Mouse (Mus musculus) cerebellum, adult 2 months (tissue): ENCODE data around the gene Noxa1. TPM values are rescaled to one million over a fixed set of nuclear protein-coding genes. Genes with fewer than 3 reads are reported as not detected.
A peak's percentile ranks its signal among the peaks of the same experiment; 100 is the strongest.

Experiments
- DNase-seq, 2 experiments: peaks; one replicate each; pipeline ENCODE4 v3.0.0; 2021
- H3K27ac ChIP-seq: fragments of 200-500 bp; 2 replicates; pipeline ENCODE4 v1.5.1; 2012; ENCODE audit warnings: low read length, control low read depth, inconsistent platforms; ENCODE audit not compliant: insufficient read depth
- H3K27me3 ChIP-seq: fragments of 200-500 bp; 2 replicates; pipeline ENCODE4 v1.6.1; 2012; ENCODE audit warnings: inconsistent platforms, mild to moderate bottlenecking, low read length, moderate library complexity; ENCODE audit not compliant: control insufficient read depth, insufficient read depth
- H3K4me1 ChIP-seq: fragments of 200-500 bp; 2 replicates; pipeline ENCODE4 v1.6.1; 2011; ENCODE audit warnings: low read length; ENCODE audit not compliant: control insufficient read depth, insufficient read depth
- H3K4me3 ChIP-seq: fragments of 200-500 bp; replicated peaks from 2 replicates; pipeline ENCODE3; 2011; ENCODE audit warnings: mild to moderate bottlenecking, low read depth, low read length, control low read depth; ENCODE audit not compliant: insufficient read depth
- CTCF ChIP-seq: fragments of 200-500 bp; IDR thresholded peaks from 2 replicates; pipeline ENCODE4 v1.5.1; 2011; ENCODE audit warnings: low read depth, mild to moderate bottlenecking, control low read depth, low read length, moderate library complexity, borderline replicate concordance; ENCODE audit not compliant: insufficient read depth
- POLR2A ChIP-seq: fragments of 200-500 bp; IDR thresholded peaks from 2 replicates; pipeline ENCODE4 v1.6.1; 2011; ENCODE audit warnings: low read length, control low read depth, borderline replicate concordance; ENCODE audit not compliant: insufficient read depth
- WGBS: fragments of 180-500 bp; shearing (Covaris S2); methylation state at CpG from one replicate; pipeline ENCODE4 v1.1.7; 2018; 5-methylcytosine and 5-hydroxymethylcytosine counted together
- polyA plus RNA-seq: library from polyadenylated mRNA; depleted of rRNA; stranded (reverse); fragments of >200 nt; gene quantifications from 2 replicates; pipeline ENCODE4 v1.2.3, GENCODE M21; 2012; rRNA removed

The Noxa1 gene
- polyA plus RNA-seq = not detected in 2 replicates

GRCm38 (mm10) chr2:25095109-25095850 is at the start of gene Noxa1:
TSS of gene Noxa1 (minus strand) at chr2:25095149.
- no peak for TF ChIP-seq CTCF
- TF ChIP-seq POLR2A = no peak
- DNase-seq = no peak
- 61% methylated on average over 28 of the region's 28 CpGs for WGBS
- H3K27me3 ChIP-seq = no peaks in the 10 kb centered on the region
- H3K4me1 ChIP-seq = no peaks in the 10 kb centered on the region
- H3K4me3 ChIP-seq = no peak within 1 kb of the TSS
- H3K27ac ChIP-seq = no peak within 1 kb of the TSS

- no peaks in the 10 kb centered on the region for H3K27me3 ChIP-seq
- H3K27ac ChIP-seq = no peak overlapping the region
- DNase-seq = no peak
- no peak overlapping the region for H3K4me3 ChIP-seq
- H3K4me1 ChIP-seq = no peaks in the 10 kb centered on the region
- TF ChIP-seq POLR2A (no peak), CTCF (no peak)
- 85% methylated on average over 5 of the region's 5 CpGs for WGBS
Measured at GRCm38 (mm10) chr2:25141921-25142320, 47.0 kb upstream of the Noxa1 start.

GRCm38 (mm10) chr2:25141185-25141584 is 46.2 kb upstream of the Noxa1 start:
- WGBS = 76% methylated on average over 4 of the region's 4 CpGs
- no peak overlapping the region for H3K4me3 ChIP-seq
- no peaks in the 10 kb centered on the region for H3K4me1 ChIP-seq
- TF ChIP-seq CTCF (no peak), POLR2A (no peak)
- H3K27ac ChIP-seq = no peak overlapping the region
- no peaks in the 10 kb centered on the region for H3K27me3 ChIP-seq
- DNase-seq = no peak

GRCm38 (mm10) chr2:25137832-25138231 is 42.9 kb upstream of the Noxa1 start:
- no peaks in the 10 kb centered on the region for H3K27me3 ChIP-seq
- DNase-seq = no peak
- H3K4me3 ChIP-seq = no peak overlapping the region
- H3K4me1 ChIP-seq = no peaks in the 10 kb centered on the region
- TF ChIP-seq CTCF = no peak
- no peak for TF ChIP-seq POLR2A
- WGBS = 68% methylated on average over 6 of the region's 6 CpGs
- H3K27ac ChIP-seq = no peak overlapping the region

GRCm38 (mm10) chr2:25131601-25132000 is 36.7 kb upstream of the Noxa1 start:
- no peaks in the 10 kb centered on the region for H3K4me1 ChIP-seq
- no peak overlapping the region for H3K4me3 ChIP-seq
- TF ChIP-seq CTCF = no peak
- no peak for TF ChIP-seq POLR2A
- DNase-seq = no peak
- WGBS = 75% methylated on average over 9 of the region's 9 CpGs
- no peak overlapping the region for H3K27ac ChIP-seq
- no peaks in the 10 kb centered on the region for H3K27me3 ChIP-seq

- Histone ChIP-seq H3K4me3 (no peak overlapping the region), H3K4me1 (no peaks in the 10 kb centered on the region), H3K27me3 (no peaks in the 10 kb centered on the region), H3K27ac (no peak overlapping the region)
- TF ChIP-seq POLR2A (no peak), CTCF (no peak)
- no peak for DNase-seq
- 43% methylated on average over 11 of the region's 11 CpGs for WGBS
Measured at GRCm38 (mm10) chr2:25128072-25128471, 33.1 kb upstream of the Noxa1 start.

GRCm38 (mm10) chr2:25127206-25127605 is 32.3 kb upstream of the Noxa1 start:
- TF ChIP-seq POLR2A (no peak), CTCF (peak; percentile 55)
- Histone ChIP-seq H3K4me3 (no peak overlapping the region), H3K27me3 (no peaks in the 10 kb centered on the region), H3K4me1 (no peaks in the 10 kb centered on the region), H3K27ac (no peak overlapping the region)
- 42% methylated on average over 5 of the region's 5 CpGs for WGBS
- DNase-seq = peak; percentile 18 to 33
